Mouse (Mus musculus) heart, adult 2 months (tissue): Measurements from ENCODE around the gene Topaz1. TPM values are rescaled to one million over a fixed set of nuclear protein-coding genes. Genes with fewer than 3 reads are reported as not detected.

ENCODE experiments used
- DNase-seq, 2 experiments: peaks; one replicate each; pipeline ENCODE4 v3.0.0; 2021
- H3K27ac ChIP-seq: fragments of 200-600 bp; 2 replicates; pipeline ENCODE4 v1.8.1; 2022
- H3K27me3 ChIP-seq: fragments of 200-500 bp; 2 replicates; pipeline ENCODE4 v1.6.1; 2012; ENCODE audit warnings: mild to moderate bottlenecking, low read length, inconsistent platforms, mixed read lengths; ENCODE audit not compliant: control insufficient read depth, insufficient read depth
- H3K36me3 ChIP-seq: fragments of 200-500 bp; 2 replicates; pipeline ENCODE4 v1.6.1; 2012; ENCODE audit warnings: low read length, inconsistent platforms; ENCODE audit not compliant: control insufficient read depth, insufficient read depth
- H3K4me1 ChIP-seq: fragments of 200-500 bp; 2 replicates; pipeline ENCODE4 v1.6.1; 2011; ENCODE audit warnings: low read length; ENCODE audit not compliant: control insufficient read depth, insufficient read depth
- H3K4me3 ChIP-seq: fragments of 200-600 bp; 2 replicates; pipeline ENCODE4 v1.8.1; 2022
- H3K79me2 ChIP-seq: fragments of 200-500 bp; replicated peaks from 2 replicates; pipeline ENCODE4 v1.6.1; 2012; ENCODE audit warnings: mild to moderate bottlenecking, inconsistent platforms, low read length, moderate library complexity, mixed read lengths; ENCODE audit not compliant: control insufficient read depth, insufficient read depth
- H3K9ac ChIP-seq: fragments of 200-500 bp; 2 replicates; pipeline ENCODE4 v1.6.1; 2012; ENCODE audit warnings: low read depth, mild to moderate bottlenecking, control low read depth, inconsistent platforms, low read length, mixed read lengths
- CTCF ChIP-seq: fragments of 200-600 bp; IDR thresholded peaks from 2 replicates; pipeline ENCODE4 v1.8.1; 2022; ENCODE audit warnings: antibody characterized with exemption, mild to moderate bottlenecking, moderate library complexity
- EP300 ChIP-seq: fragments of 200-500 bp; IDR thresholded peaks from 2 replicates; pipeline ENCODE4 v1.6.1; 2011; ENCODE audit warnings: low read depth, low read length, control low read depth; ENCODE audit not compliant: insufficient read depth
- POLR2A ChIP-seq: fragments of 200-500 bp; IDR thresholded peaks from 2 replicates; pipeline ENCODE4 v1.6.1; 2011; ENCODE audit warnings: mild to moderate bottlenecking, low read depth, low read length, control low read depth; ENCODE audit not compliant: insufficient read depth
- WGBS: fragments of 180-500 bp; shearing (Covaris S2); methylation state at CpG from one replicate; pipeline ENCODE4 v1.1.7; 2018; 5-methylcytosine and 5-hydroxymethylcytosine counted together
- intact Hi-C: fragments of 180-260 bp; cut with DNase I; formaldehyde crosslinking; loops from one replicate; pipeline ENCODE4 v1.15.1; 2025
- polyA plus RNA-seq: library from polyadenylated mRNA; depleted of rRNA; stranded (reverse); fragments of >200 nt; gene quantifications from 2 replicates; pipeline ENCODE4 v1.2.3, GENCODE M21; 2012
- total RNA-seq, 2 experiments: library from RNA; stranded (reverse); gene quantifications; 2 replicates each; pipeline ENCODE4 v1.2.3; 2021

Gene Topaz1
- total and polyA plus RNA-seq, 3 experiments, result not detected

DNA sequence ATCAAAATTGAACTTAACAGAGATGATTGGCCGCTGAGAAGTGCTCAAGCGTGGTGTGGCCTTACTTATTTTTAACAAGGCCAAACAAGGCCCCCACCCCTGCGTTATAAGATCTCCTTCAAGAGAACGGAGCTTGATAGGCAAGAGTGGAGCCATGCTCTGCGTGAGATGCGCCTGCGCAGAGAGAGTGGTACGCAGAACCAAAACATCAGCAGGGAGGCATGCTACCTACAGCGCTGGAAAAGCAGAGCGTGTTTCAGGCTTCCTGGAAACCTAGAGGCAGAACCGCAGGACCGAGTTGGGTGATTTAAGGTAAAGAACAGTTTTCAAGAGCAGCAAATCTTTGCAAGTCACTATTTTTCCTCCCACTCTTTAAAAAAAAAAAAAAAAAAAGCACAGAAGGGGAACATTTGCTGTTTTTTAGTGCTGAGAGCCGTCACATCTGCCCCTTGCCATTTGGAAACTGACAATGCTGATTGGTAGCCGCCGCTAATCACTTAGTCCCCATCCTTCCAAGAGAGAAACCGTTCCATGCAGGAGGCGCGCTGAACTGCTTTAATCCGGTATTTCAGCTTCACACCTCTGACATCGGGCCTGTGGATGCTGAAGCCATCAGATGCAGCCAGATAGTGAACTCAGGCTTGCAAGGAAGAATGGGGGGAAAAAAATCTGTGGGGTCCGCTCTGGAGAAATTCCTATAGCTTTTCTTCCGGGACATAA, 21.9 kb upstream of the Topaz1 start:
- DNase-seq, result no peak
- Histone ChIP-seq H3K4me3 (no peak overlapping the region), H3K9ac (no peak overlapping the region), H3K27ac (no peak overlapping the region), H3K79me2 (no peaks in the 10 kb centered on the region), H3K36me3 (no peaks in the 10 kb centered on the region), H3K27me3 (no peaks in the 10 kb centered on the region; the same call in 1 of the 2 replicates), H3K4me1 (no peaks in the 10 kb centered on the region)
- intact Hi-C loops, result no loop called here
- no peak for TF ChIP-seq EP300
- TF ChIP-seq POLR2A, result no peak
- TF ChIP-seq CTCF, result no peak
- 21% methylated on average over 22 of the region's 22 CpGs for WGBS

DNA sequence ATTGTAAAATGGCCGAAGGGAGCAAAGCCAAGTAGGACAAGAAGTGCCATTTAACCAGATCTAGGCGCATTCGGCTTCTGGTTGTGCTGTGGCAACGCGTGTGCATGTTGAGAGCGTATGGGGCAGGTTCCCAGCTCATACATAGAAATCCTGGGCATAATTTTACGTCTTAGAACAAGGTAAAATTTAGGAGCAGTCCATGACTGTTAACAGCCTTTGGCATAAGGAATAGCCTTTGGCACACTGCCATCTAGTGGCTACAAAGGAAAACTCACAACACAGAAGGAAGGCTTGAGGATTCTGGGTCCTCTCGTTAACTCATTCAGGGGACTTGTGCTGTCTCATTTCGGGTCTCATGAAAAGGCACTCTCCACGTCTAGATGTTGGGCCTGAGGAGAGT, 17.6 kb upstream of the Topaz1 start:
- Histone ChIP-seq H3K27ac (no peak overlapping the region), H3K79me2 (no peaks in the 10 kb centered on the region), H3K4me1 (no peaks in the 10 kb centered on the region), H3K9ac (no peak overlapping the region), H3K27me3 (no peaks in the 10 kb centered on the region; the same call in 1 of the 2 replicates), H3K36me3 (no peaks in the 10 kb centered on the region), H3K4me3 (no peak overlapping the region)
- TF ChIP-seq CTCF (peak; percentile 76), POLR2A (no peak)
- no peak for DNase-seq
- intact Hi-C loops, result loop anchor here (2.0 kb wide), 2 partner anchors 115 to 309 kb away; no protein-coding TSS in a partner anchor
- 18% methylated on average over 10 of the region's 10 CpGs for WGBS

DNA sequence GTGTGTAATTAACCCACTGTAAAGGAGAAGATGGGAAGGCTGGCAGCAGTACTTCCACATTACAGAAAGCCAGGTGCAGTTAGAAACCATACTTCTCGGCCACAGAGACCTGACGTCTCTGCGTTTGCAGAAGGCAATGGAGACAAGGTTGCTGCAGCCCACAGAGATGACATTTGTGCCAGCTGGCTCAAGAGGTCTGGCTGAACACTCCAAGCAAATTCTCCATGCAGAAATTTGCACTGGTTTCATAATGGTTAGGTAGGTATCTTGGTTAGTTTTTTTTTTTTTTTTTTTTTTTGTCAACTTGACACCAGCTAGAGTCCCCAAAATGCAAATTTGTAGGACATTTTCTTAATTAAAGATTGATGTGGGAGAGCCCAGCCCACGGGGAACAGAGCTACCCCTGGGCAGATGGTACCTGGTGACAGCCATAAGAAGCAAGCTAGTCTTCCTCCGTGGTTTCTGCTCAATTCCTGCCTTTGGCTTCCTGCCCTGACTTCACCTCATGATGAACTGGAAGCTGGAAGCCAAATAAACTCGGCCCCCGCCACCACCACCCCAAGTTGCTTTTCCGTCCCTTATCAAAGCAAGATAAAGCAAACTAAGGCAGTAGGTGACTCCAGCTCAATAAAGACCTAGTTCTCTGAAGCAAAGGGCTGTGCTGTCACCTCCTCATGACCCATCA, 14.9 kb upstream of the Topaz1 start:
- 30% methylated on average over 8 of the region's 8 CpGs for WGBS
- Histone ChIP-seq H3K36me3 (no peaks in the 10 kb centered on the region), H3K27me3 (no peaks in the 10 kb centered on the region), H3K9ac (no peak overlapping the region), H3K27ac (no peak overlapping the region), H3K79me2 (no peaks in the 10 kb centered on the region), H3K4me3 (no peak overlapping the region), H3K4me1 (no peaks in the 10 kb centered on the region)
- intact Hi-C loops, result loop anchor here (10.0 kb wide), 1 partner anchor 153 kb away; the partner anchor contains the start of gene Zkscan7
- DNase-seq, result no peak
- TF ChIP-seq EP300, result no peak
- no peak for TF ChIP-seq POLR2A
- no peak for TF ChIP-seq CTCF

DNA sequence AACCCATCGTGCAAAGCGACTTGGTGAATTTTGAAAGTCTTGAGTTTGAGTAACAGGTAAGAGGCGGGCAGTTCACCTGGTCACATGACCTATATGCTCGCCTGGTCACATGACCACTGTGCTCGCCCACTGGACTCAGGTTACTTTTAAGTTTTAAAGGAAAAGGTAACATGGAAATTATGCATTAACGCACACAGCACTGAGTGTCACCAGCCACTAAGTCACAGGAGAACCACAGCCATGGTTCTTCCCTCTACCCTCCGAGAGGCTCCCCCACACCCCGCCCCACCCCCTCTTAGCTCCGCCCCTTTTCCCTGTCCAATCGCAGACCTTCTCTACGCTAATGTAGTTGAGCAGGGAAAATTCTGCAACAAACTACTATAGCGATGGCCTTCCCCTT, 13.9 kb upstream of the Topaz1 start:
- DNase-seq, result no peak
- H3K36me3 ChIP-seq, result no peaks in the 10 kb centered on the region
- H3K27me3 ChIP-seq, result no peaks in the 10 kb centered on the region
- WGBS, result 40% methylated on average over 12 of the region's 12 CpGs
- no peaks in the 10 kb centered on the region for H3K79me2 ChIP-seq
- intact Hi-C loops, result loop anchor here (10.0 kb wide), 1 partner anchor 152 kb away; the partner anchor contains the start of gene Zkscan7
- H3K4me1 ChIP-seq, result no peaks in the 10 kb centered on the region
- TF ChIP-seq EP300, result no peak
- no peak for TF ChIP-seq POLR2A
- no peak for TF ChIP-seq CTCF
- H3K9ac ChIP-seq, result no peak overlapping the region
- no peak overlapping the region for H3K27ac ChIP-seq
- no peak overlapping the region for H3K4me3 ChIP-seq

DNA sequence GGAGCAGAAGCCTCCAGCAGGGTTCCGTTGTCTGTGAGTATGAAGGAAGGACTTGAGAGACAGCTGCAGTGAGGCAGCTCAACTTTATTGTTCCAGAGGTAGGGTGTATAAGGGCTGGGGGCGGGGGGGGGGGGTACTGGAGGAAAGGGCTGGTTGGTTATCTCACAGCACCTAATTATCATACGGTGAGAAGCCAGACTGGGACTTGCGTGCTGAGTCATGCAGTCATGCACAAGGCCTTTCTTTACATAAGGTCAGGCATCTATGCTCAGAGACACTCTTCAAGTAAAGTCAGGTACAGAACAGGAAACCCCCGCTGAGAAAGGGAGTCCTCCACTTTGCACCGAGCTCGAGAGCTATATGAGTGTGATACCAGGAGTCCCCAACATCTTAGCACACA, 12.2 kb upstream of the Topaz1 start:
- intact Hi-C loops, result loop anchor here (5.0 to 10.0 kb wide), 2 partner anchors 150 to 337 kb away; partner anchors contain the start of gene Zkscan7
- H3K4me1 ChIP-seq, result no peaks in the 10 kb centered on the region
- TF ChIP-seq CTCF (no peak), POLR2A (no peak), EP300 (no peak)
- H3K9ac ChIP-seq, result no peak overlapping the region
- no peaks in the 10 kb centered on the region for H3K79me2 ChIP-seq
- DNase-seq, result no peak
- no peak overlapping the region for H3K4me3 ChIP-seq
- no peaks in the 10 kb centered on the region for H3K27me3 ChIP-seq
- H3K27ac ChIP-seq, result no peak overlapping the region
- H3K36me3 ChIP-seq, result no peaks in the 10 kb centered on the region
- WGBS, result 48% methylated on average over 7 of the region's 7 CpGs

DNA sequence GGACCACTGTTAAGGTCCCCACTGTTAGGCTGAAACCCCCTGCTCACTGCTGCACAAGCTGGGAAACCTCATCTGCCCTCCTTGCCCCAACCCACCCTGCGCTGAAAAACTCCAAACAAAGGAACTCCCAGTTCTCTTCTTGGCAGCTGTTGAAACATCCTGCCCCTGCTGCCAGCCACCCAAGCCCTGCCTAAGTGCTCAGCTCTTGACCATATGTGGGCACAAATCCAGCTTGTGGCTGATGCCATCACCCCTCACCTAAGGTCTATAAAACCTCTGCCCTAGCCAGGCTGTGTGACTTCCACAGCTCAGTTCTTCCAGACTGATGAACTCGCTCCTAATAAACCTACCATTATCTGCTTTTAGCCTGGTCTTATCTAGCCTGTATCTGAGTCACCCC, 11.1 kb upstream of the Topaz1 start:
- Histone ChIP-seq H3K36me3 (no peaks in the 10 kb centered on the region), H3K79me2 (no peaks in the 10 kb centered on the region), H3K9ac (no peak overlapping the region), H3K27me3 (no peaks in the 10 kb centered on the region), H3K27ac (no peak overlapping the region), H3K4me3 (no peak overlapping the region), H3K4me1 (no peaks in the 10 kb centered on the region)
- TF ChIP-seq EP300, result no peak
- no peak for TF ChIP-seq CTCF
- no peak for TF ChIP-seq POLR2A
- no peak for DNase-seq
- intact Hi-C loops, result loop anchor here (1.0 to 10.0 kb wide), 3 partner anchors 149 to 517 kb away; partner anchors contain the start of gene Zkscan7
- WGBS, result 34% methylated on average over 2 of the region's 2 CpGs
